Mouse (Mus musculus): ENCODE results near the gene Papln.
A peak's percentile ranks its signal among the peaks of the same experiment; 100 is the strongest.

The Papln gene

DNA sequence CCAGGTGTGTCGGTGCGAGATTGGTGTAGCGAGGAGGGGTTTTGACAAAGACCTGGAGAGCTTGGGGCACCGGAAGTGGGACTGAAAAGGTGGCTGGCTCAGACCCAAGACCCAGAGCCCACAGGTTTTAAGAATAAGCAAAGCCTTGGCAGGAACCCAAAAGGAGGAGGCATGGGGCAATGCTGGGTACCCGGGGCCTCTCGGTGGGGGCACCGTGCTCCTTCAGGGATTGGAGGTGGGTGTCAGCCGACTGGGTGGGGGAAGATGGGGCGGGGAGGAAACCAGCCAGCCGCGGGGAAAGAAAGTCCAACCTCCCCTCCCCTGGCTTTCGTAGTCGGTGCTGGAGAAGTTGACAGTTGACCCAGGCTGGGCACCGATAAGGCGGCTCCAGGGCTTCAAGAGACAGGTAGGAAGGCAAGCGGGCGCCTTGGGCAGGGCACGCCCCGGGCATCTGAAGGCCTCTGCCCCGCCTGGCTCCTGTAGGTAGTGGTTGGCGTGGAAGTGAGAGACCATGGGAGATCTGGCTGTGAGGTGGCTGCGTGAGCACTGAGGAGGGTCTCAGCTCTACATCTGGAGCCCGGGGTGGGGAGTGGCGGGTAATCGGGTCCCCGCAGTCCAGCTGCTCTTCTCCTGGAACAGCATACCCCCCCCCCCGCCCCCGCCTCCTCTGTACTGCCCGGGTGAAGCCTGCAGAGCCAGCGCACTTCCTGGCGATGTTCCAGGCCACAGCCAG is at the start of gene Papln:
TSS of gene Papln (plus strand) at position 324 of the 733 bp plus-strand sequence.
- DNase-seq (ENCODE audit: extremely low read depth, insufficient read length, low spot score), result no peak

DNA sequence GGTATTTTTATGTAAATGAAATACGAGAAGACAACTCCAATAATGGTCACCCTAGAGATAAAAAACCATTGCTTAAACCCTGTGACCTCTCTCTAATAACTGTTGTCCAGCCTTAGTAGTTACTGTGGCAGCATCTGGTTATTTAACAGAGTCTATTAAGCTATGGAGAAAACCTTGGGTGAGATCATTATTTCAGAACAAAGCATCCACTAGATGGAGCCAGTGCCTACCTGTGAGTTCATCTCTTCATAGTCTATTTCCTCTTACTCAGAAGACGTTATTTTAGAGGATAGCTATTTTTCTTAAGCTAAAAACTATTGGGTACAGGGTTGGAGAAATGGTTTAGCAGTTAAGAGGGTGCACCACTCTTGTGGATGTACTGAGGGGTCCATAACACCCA is 49.7 kb upstream of the Papln start:
- DNase-seq (ENCODE audit: extremely low read depth, insufficient read length, low spot score), result peak; percentile 14

DNA sequence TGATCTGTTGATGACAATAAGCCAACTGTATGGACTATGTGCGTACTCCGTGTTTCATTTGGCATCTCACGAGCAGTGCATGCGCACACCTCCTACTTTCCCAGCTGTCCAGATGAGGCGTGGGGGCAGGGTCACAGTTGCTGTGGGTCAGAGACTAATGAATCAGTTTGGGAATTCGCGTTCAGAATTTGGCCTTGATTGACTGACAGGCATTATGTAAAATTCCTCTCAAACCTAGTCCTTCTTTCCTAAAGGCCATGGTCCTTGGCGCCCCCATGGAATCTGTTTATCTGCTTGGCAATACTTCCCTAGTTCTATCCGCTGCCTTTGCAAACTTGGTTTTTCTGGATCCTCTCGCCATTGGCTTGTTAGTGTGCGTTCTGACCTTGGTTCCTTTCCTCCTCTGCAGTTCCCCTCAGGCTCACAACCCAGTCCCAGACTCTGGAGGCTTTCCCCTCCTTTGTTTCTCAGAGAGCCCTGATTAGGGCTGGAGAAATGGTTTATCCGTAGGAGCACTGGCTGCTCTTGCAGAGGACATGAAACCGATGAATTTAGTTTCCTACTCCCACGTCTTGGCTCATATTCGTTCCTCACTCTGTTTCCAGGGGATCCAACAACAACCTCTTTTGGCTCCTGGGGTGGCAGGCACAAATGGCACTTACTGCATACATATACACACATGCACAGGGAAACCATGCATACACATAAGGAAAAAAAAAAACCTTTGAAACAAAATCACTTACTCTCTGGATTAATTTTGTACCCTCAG is 46.8 kb upstream of the Papln start:
- DNase-seq (ENCODE audit: extremely low read depth, insufficient read length, low spot score), result no peak

DNA sequence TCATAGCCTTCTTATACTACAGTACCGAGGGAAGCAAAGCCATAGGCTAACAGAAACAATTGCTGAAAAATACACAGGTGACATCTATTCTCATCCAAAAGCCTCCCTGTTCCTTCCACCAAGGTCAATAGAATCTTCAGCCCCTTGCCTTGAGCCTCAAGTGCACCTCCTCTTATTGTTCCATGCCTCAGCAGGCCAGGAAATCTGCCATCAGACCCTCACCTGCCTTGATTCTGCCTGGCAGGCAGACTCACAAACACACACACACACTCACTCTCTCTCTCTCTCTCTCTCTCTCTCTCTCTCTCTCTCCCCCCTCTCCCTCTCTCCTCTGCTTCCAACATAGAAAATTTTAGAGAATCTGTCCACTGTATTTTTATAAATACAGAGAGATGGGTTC is 44.0 kb upstream of the Papln start:
- DNase-seq (ENCODE audit: extremely low read depth, insufficient read length, low spot score), result no peak

DNA sequence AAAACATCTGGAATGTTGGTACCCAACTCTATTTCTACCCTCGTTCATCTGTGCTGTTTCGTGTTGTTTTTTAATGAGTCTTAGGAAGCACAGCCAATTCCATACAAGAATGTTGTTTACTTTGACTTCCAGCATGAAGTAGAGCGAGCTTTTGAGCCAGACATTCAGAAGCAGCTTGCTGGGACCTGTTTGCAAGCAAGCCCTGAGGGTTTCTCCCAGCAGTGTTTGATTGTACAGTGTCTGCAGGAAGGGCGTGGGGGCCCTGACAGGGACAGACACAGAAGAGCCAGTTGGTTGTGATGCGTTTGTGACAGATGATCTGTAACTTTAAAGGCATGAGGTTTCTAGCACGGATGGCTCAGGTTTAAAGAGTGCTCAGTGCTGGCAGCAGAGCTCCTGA is 42.2 kb upstream of the Papln start:
- no peak for DNase-seq (ENCODE audit: extremely low read depth, insufficient read length, low spot score)

DNA sequence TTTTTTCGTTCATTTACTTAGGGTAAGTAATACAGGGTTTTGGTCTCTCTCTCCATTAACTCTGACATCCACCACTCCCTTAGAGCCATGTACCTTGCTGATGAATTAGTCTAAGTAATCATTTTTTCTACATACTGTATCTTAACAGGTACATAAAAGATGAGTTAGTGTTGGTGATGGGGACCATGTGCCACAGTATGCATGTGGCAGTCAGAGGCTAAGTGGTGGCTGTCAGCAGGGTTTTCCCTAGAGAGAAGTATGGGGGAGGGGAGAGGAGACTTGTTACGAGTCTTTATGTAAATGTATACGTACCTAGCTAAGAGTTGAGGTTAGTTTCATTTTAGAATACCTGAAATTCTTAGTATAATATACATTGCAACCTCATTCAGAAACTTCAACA is 40.4 kb upstream of the Papln start:
- no peak for DNase-seq (ENCODE audit: extremely low read depth, insufficient read length, low spot score)

DNA sequence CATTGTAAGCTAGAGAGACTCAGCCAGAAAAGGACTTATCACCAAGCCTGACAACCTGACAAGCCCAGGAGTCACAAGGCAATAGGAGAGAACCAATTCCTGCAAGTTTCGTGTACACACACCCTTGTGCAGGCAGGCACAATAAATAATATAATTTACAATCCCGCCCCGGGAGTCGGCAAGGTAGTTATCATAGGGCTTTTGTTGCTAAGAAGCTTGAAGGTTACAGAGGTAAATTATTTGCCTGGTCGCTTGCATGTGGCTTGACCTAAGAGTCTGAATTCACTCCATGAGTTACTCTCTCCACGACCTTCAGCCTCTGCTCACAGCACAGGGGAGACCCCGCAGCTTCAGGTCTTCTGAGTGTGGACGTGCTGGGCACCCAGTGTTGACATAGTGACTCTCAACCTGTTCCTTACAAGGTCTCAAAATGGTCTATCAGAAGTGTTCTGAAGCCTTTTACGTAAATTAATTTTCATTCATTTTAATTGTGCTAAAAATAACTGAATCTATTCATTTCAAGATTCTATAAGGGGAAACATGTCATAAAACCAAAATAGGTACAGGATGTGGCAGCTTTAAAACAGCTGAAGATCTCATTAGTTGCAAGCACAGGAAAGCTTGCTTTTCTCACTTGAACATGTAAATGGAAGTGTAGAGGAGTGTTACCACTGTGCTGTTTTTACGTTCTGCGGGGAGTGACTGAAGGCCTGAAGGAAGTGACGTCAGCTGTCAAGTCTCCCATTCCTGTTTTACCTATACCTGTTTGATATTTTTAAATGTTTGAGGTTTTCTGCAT is 36.7 kb upstream of the Papln start:
- no peak for DNase-seq (ENCODE audit: extremely low read depth, insufficient read length, low spot score)

DNA sequence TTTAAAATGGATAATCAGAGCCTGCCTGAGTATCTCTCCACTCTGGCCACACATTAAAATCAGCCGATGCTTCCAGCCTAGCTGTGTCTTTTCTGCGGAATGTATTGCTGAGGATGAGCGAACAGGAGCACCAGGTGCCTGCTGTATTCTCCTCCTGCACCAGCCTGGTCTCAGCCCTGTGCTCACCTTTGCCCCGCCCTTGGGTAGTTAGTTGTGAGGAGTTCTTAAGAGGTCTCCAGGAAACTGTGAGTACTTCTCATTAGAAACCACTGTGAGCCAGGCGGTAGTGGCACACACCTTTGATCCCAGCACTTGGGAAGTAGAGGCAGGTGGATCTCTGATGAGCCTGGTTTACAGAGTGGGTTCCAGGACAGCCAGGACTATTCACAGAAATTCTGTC is 31.2 kb upstream of the Papln start:
- DNase-seq (ENCODE audit: extremely low read depth, insufficient read length, low spot score), result no peak

DNA sequence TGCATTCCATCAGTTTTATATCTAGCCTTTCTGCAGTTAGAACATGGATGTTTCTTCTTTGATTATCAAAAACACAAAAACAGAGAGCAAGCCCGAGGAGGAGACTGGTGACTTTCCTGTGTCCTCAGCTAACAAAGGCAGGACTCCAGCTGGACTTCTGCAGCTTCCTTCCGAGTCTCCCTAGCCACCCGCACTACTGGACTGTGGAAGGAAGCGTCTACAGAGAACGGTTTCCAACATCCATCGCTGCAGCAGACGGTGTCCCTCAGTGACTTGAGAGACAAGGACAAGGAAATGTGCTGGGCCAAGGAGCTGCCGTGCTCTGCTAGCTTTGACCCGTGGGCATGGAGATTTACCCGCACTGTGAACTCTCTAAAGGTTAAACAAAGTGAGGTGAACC is 29.4 kb upstream of the Papln start:
- no peak for DNase-seq (ENCODE audit: extremely low read depth, insufficient read length, low spot score)

DNA sequence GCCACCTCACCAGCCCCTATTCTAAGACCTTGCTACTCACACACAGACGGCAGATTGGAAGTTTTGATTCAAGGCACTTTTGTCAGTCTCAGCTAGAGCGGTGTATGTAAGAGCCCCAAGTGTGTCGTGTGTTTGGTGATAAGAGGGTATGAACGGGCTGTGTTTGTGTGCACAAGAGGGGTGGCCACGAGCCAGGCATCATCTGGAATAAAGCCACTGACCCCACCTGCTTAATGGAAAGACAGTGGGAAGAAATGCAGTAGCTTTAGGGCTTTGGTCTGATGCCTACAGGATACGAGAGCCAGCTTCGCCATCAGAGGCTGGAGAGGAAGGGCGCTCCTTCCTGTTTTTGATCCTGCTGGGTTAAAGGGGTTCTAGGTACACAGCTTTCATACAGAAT is 27.2 kb upstream of the Papln start:
- no peak for DNase-seq (ENCODE audit: extremely low read depth, insufficient read length, low spot score)

DNA sequence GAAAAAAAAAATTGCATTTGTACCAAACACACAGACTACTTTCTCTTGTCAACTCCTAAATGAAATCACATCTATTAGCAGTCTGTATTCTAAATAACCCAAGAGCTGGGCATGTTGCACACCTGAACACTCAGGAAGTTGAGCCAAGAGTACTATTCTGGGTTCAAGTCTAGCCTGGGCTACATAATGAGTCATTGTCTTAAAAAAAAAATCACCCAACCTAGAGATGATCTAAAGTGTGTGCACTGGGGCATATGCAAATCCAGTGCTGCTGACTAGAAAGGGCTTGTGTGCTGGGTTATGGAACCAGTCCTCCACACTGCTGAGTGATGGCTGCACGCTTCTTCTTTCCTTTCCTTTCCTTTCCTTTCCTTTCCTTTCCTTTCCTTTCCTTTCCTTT is 24.8 kb upstream of the Papln start:
- no peak for DNase-seq (ENCODE audit: extremely low read depth, insufficient read length, low spot score)

DNA sequence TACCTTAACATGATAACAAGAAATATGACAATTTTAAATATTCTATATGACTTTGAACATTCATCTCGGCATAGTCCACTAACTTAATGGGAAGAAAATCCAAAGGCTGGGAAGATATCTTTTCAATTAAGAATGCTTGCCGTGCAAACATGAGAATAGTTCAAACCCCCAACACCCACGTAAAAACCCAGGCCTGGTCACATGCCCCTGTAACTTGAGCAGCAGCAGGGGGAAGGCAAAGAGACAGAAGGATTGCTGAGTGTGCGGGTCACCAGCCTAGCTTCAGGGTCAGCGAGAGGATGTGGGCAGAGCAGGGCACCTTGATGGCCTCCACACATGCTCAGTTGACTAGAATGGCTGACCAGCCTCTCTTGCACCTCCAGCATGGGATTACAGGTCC is 21.7 kb upstream of the Papln start:
- DNase-seq (ENCODE audit: extremely low read depth, insufficient read length, low spot score), result no peak

DNA sequence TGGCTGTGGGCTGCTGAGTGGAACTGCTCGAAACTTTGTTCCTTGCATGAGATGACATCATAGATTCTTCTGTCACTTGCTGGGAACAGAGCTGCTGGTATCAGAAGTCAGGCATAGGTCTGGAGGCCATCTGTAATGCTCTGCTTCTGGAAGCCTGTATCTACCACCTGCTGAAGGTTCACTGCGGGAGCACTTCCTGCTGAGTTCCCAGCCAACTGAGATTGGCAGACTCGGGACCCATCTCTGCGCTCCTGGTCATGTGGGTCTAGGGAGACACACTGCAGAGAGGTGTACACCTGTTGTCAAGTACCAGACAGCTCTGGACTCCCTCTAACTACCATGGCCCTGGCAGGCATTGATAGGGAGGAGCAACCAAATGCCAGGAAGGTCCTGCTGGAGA is 20.6 kb upstream of the Papln start:
- DNase-seq (ENCODE audit: extremely low read depth, insufficient read length, low spot score), result no peak

DNA sequence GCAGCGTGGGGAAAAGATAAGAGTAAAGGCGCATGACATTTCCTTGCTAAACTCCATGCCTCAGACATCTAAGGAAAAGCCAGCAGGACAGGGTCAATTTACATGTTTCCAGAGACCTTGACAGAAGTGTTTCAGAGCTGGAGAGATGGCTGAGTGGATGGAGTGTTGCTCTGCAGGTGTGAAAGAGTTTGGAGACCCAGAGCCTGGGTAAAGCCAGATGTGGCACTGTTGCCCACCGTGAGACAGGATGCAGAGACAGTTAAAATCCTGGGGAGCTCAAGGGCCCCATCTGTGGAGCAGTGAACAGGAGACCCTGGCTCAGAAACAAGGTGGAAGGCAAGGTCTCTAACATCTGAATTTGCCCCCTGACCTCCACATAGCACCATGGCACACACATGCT is 19.7 kb upstream of the Papln start:
- no peak for DNase-seq (ENCODE audit: extremely low read depth, insufficient read length, low spot score)

DNA sequence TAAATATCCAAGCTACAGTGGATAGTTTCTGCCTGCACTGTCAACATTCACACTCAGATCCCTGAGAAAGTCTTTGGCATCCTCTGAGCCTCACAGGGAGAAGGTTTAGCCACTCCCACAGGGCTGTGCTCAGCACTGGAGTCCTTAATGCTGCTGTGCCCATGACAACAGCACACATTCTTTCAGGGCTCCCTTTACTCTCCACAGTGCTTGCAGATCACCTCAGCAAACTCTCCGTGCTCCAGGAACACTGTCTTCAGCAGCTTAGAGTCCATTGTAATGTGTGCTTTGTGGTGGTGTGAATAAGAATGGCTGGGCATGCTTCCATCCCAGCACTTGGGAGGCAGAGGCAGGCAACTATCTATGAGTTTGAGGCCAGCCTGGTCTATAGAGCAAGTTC is 14.2 kb upstream of the Papln start:
- DNase-seq (ENCODE audit: extremely low read depth, insufficient read length, low spot score), result no peak

DNA sequence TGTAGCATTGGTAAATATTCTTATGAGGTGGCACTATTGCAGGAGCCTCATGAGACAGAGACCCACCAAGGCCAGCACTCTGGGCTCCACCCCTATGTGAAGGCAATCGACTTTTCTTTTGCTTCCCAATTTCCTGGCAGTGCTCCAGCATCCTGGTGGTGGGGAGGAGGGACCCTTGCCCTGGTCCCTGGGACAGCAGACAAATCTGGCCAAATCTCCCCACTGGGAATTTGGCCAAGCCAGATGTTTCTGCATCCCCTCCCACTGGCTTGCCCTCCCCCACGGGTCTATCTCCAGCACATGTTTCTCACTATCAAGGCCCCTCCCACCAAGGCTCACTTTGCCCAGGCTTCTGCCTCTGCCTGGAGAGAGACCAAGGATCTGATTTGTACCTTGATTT is 10.9 kb upstream of the Papln start:
- DNase-seq (ENCODE audit: extremely low read depth, insufficient read length, low spot score), result no peak

DNA sequence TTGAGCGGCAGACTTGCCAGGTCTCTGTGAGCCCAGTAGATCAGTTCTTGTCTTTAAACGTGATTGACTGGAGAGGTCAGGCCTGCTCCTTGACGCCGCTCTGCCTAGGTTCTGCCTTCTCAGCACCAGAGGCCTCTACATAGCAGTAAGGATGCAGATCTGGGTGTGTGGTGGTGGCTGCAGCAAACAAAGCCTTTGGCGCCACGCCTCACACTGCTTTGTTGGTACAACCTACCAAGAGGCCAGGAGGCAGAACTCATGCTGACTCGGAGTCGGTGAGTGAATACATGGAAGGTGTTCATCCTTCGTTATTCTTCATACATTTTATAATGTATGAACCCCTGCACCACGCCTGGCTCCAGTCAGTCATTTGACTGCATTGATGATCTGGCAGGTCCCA is 4.7 kb upstream of the Papln start:
- no peak for DNase-seq (ENCODE audit: extremely low read depth, insufficient read length, low spot score)

DNA sequence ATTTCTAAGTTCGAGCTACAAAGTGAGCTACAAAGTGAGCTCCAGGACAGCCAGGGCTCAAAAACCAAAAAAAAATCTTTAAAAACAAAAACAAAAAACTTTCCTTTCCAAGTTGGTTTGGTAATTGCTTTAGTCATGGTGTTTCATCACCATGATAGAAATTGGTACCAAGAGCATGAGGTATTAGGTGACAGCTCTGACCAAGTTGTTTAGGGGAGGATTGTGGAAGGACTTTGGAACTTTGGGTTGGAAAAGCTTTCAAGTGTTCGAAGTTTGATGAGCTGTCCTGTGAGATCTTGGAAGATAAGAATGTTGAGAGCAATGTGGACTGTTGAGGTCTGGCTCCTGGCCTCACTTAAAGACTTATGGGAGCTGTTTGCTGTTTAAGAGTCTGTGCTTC is 3.2 kb upstream of the Papln start:
- DNase-seq (ENCODE audit: extremely low read depth, insufficient read length, low spot score), result no peak

DNA sequence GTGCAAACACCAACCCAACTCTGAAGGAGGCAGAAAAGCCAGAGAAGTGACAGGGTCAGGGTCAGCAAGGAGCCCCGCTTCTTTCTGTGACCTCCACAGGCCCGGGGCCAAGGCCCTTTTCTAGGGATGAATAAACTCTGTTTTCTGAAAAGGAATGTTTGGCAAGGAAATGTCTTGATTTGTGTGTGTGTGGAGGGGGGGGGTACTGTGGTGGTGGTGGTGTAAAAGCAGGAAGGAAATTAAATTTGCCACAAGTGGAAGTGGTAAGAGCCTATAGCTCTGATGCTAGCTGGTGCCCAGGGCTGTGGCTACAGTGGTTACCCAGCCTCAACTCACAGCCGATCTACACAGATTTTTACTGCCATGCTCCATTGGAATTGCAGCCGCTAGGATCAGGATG is 728 bp upstream of the Papln start:
- DNase-seq (ENCODE audit: extremely low read depth, insufficient read length, low spot score), result no peak

DNA sequence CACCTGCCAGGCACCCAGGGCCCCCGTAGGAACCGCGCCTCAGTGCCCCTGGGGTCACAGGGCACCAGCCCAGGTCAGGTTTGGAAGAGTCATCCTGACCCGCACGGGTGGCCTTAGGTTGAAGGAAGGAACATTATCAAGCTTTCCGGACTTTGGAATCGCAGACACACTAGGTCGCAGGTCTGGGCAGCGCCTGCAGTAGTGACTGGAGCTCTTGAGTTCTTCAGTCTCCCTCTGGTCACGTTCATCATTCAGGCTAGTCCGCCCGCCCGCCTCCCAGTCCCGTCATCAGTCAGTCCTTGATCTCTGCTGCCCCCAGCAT is 571 bp downstream of the Papln start:
- no peak for DNase-seq (ENCODE audit: extremely low read depth, insufficient read length, low spot score)

DNA sequence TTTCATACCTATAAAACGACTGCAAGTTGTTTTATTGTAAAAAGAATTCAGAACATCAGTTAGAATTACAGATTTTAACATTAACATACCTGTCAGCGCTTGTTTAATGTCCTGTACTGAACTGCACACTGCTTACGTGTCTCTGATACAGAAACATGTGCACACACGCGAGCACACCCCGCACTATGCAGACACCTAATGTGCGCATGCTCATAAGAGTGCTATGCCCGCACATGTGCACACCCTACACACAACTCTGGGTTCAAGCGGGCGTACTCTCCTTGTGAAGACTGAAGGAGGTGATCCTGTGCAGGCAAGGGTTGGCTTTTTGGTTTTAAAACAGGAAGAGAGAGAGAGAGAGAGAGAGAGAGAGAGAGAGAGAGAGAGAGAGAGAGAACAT is 1.1 kb downstream of the Papln start:
- DNase-seq (ENCODE audit: extremely low read depth, insufficient read length, low spot score), result no peak
